Mouse (Mus musculus): ENCODE measurements at regions not wholly inside any gene's neighbourhood (a gene's known extent, or its start where the extent isn't known, plus 50 kb on each side); places are given as distances from the start of the nearest gene placed in this dataset.

GRCm38 (mm10) chr7:129842303-129843122 lies 250.8 kb downstream of the Wdr11 start:
- TF ChIP-seq MYC (IDR thresholded peaks at IDR 0.05; ENCODE audit: low read depth, low read length) (no peak), IRF4 (IDR thresholded peaks at IDR 0.05; ENCODE audit: low read depth, low read length) (no peak), NELFE (IDR thresholded peaks at IDR 0.05; ENCODE audit: low read depth, low read length) (no peak), CHD2 (IDR thresholded peaks at IDR 0.05; ENCODE audit: low read length) (no peak), ZC3H11A (IDR thresholded peaks at IDR 0.05; ENCODE audit: low read depth, low read length) (no peak)
- H3K27me3 ChIP-seq (replicated peaks) = peaks cover 67% of the 10 kb centered on the region
- dilution Hi-C loops (cut with MboI; ENCODE audit: extremely low pct_ligation_motif_present, extremely low pct_unique_long_range_greater_than_20kb, low sequenced_read_pairs) (no loop called here), in situ Hi-C loops (cut with MboI; ENCODE audit: low pct_ligation_motif_present, low pct_unique_long_range_greater_than_20kb, low sequenced_read_pairs) (no loop called here)
- H3K79me2 ChIP-seq (replicated peaks; ENCODE audit: control insufficient read depth, extremely low read depth, insufficient read depth, poor library complexity, severe bottlenecking) = no peaks in the 10 kb centered on the region
- no peaks in the 10 kb centered on the region for H3K36me3 ChIP-seq (replicated peaks in 1 of 2; ENCODE audit: control insufficient read depth in 1 of 2, insufficient read depth in 1 of 2, low read length in 1 of 2)
- no peak for DNase-seq (ENCODE audit: extremely low read depth)
- no peak overlapping the region for H3K4me3 ChIP-seq (replicated peaks in 1 of 3; ENCODE audit: low read depth in 2 of 3, low read length in 2 of 3, poor library complexity in 1 of 3)
- H3K27ac ChIP-seq (ENCODE audit: insufficient read depth, low read depth) = no peak overlapping the region
- no peaks in the 10 kb centered on the region for H3K9me3 ChIP-seq (replicated peaks; ENCODE audit: low read length)
- no peak overlapping the region for H3K4me2 ChIP-seq (ENCODE audit: insufficient read depth, low read depth, poor library complexity, severe bottlenecking)
- H3K9ac ChIP-seq (ENCODE audit: insufficient read depth, low read depth) = no peak overlapping the region
- H3K4me1 ChIP-seq (ENCODE audit: control insufficient read depth in 1 of 2, insufficient read depth in 2 of 2) = no peaks in the 10 kb centered on the region

- H3K79me2 ChIP-seq (replicated peaks; ENCODE audit: control insufficient read depth, extremely low read depth, insufficient read depth, poor library complexity, severe bottlenecking) = no peaks in the 10 kb centered on the region
- no peaks in the 10 kb centered on the region for H3K36me3 ChIP-seq (replicated peaks in 1 of 2; ENCODE audit: control insufficient read depth in 1 of 2, insufficient read depth in 1 of 2, low read length in 1 of 2)
- no peak overlapping the region for H3K4me2 ChIP-seq (ENCODE audit: insufficient read depth, low read depth, poor library complexity, severe bottlenecking)
- H3K27ac ChIP-seq (ENCODE audit: insufficient read depth, low read depth) = no peak overlapping the region
- H3K9ac ChIP-seq (ENCODE audit: insufficient read depth, low read depth) = no peak overlapping the region
- peaks cover 3% of the 10 kb centered on the region for H3K9me3 ChIP-seq (replicated peaks; ENCODE audit: low read length)
- in situ Hi-C loops (cut with MboI; ENCODE audit: low pct_ligation_motif_present, low pct_unique_long_range_greater_than_20kb, low sequenced_read_pairs) (no loop called here), dilution Hi-C loops (cut with MboI; ENCODE audit: extremely low pct_ligation_motif_present, extremely low pct_unique_long_range_greater_than_20kb, low sequenced_read_pairs) (no loop called here)
- no peak for DNase-seq (ENCODE audit: extremely low read depth)
- no peak for TF ChIP-seq POLR2A (IDR thresholded peaks at IDR 0.05; ENCODE audit: low read depth, low read length)
- no peak for TF ChIP-seq CHD1 (IDR thresholded peaks at IDR 0.05; ENCODE audit: low read depth, low read length)
- TF ChIP-seq ETS1 (conservative IDR thresholded peaks at IDR 0.05; ENCODE audit: low read depth, low read length) = no peak
- no peak for TF ChIP-seq NELFE (IDR thresholded peaks at IDR 0.05; ENCODE audit: low read depth, low read length)
- TF ChIP-seq CHD2 (IDR thresholded peaks at IDR 0.05; ENCODE audit: low read length) = no peak
- TF ChIP-seq IRF4 (IDR thresholded peaks at IDR 0.05; ENCODE audit: low read depth, low read length) = no peak
- TF ChIP-seq SMC3 (IDR thresholded peaks at IDR 0.05; ENCODE audit: low read depth, low read length) = no peak
- TF ChIP-seq HCFC1 (IDR thresholded peaks at IDR 0.05; ENCODE audit: low read depth, low read length) = no peak
- TF ChIP-seq EP300 (IDR thresholded peaks at IDR 0.05; ENCODE audit: low read length) = no peak
- no peak for TF ChIP-seq MXI1 (IDR thresholded peaks at IDR 0.05; ENCODE audit: low read depth, low read length)
- TF ChIP-seq USF2 (conservative IDR thresholded peaks at IDR 0.05; ENCODE audit: low read depth, low read length) = no peak
- TF ChIP-seq MAX (IDR thresholded peaks at IDR 0.05; ENCODE audit: low read length) = no peak
- no peak for TF ChIP-seq MYC (IDR thresholded peaks at IDR 0.05; ENCODE audit: low read depth, low read length)
- no peak for TF ChIP-seq ZNF384 (IDR thresholded peaks at IDR 0.05; ENCODE audit: low read depth, low read length)
- TF ChIP-seq NRF1 (IDR thresholded peaks at IDR 0.05; ENCODE audit: low read depth, low read length) = no peak
- TF ChIP-seq TCF12 (IDR thresholded peaks at IDR 0.05; ENCODE audit: low read depth, low read length) = no peak
- TF ChIP-seq KAT2A (IDR thresholded peaks at IDR 0.05; ENCODE audit: insufficient replicate concordance, low read length) = no peak
- no peak for TF ChIP-seq BHLHE40 (IDR thresholded peaks at IDR 0.05; ENCODE audit: low read depth, low read length)
- TF ChIP-seq ZMIZ1 (IDR thresholded peaks at IDR 0.05; ENCODE audit: low read depth, low read length) = no peak
- no peak for TF ChIP-seq ELF1 (IDR thresholded peaks at IDR 0.05; ENCODE audit: low read depth, low read length)
- peaks cover 72% of the 10 kb centered on the region for H3K27me3 ChIP-seq (replicated peaks)
- H3K4me3 ChIP-seq (replicated peaks in 1 of 3; ENCODE audit: low read depth in 2 of 3, low read length in 2 of 3, poor library complexity in 1 of 3) = no peak overlapping the region
- H3K4me1 ChIP-seq (ENCODE audit: control insufficient read depth in 1 of 2, insufficient read depth in 2 of 2) = no peaks in the 10 kb centered on the region
Measured at GRCm38 (mm10) chr7:129847136-129847535, 255.5 kb downstream of the Wdr11 start.

All from CH12.LX (cell line).